Mouse (Mus musculus) splenic B cell, adult 2 months (primary cell): ENCODE data around the gene Cc2d1b.

Source experiments
- DNase-seq: peaks from one replicate; pipeline ENCODE4 v3.0.0-alpha.2; 2011; ENCODE audit warnings: low read depth, low spot score
- H3K27me3 ChIP-seq: 2 replicates; pipeline ENCODE4 v1.6.1; 2012; ENCODE audit warnings: mild to moderate bottlenecking, low read length, moderate library complexity, mixed read lengths; ENCODE audit not compliant: control insufficient read depth, poor library complexity, insufficient read depth, severe bottlenecking
- H3K36me3 ChIP-seq: 2 replicates; pipeline ENCODE4 v1.6.1; 2012; ENCODE audit warnings: mild to moderate bottlenecking, low read length, moderate library complexity, mixed read lengths; ENCODE audit not compliant: control insufficient read depth, poor library complexity, insufficient read depth, severe bottlenecking

The Cc2d1b gene

GRCm38 (mm10) chr4:108627066-108627465 lies 7.3 kb downstream of the Cc2d1b start:
- Histone ChIP-seq H3K36me3 (peaks cover 22% of the 10 kb centered on the region), H3K27me3 (no peaks in the 10 kb centered on the region)
- DNase-seq: no peak

DNA sequence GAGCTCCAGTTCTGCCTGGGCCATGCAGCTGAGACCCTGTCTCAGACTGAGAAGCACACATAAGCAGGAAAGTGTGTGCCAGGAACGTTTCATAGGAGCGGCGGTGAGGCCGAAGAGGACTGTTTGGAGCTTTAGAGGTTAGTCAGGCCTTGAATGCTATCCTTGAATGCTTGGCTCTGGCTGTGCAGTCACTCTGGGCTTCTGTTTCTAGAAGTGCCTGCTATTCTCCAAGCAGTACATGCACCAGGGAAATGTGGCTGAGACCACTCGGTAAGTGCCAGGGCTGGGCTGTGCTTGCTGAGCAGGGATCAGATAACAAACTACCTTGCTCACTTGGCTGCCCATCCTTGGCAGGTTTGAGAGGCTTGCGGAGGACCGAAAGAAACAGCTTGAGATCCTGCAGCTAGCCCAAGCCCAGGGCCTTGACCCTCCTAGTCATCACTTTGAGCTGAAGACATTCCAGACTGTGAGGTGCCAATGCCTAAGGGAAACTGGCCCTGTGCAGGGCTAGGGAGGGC lies 9.7 kb downstream of the Cc2d1b start:
- DNase-seq: no peak
- H3K27me3 ChIP-seq: no peaks in the 10 kb centered on the region
- H3K36me3 ChIP-seq: peaks cover 20% of the 10 kb centered on the region

- DNase-seq: no peak
- H3K36me3 ChIP-seq: peaks cover 18% of the 10 kb centered on the region
- H3K27me3 ChIP-seq: no peaks in the 10 kb centered on the region
These were observed 10.4 kb downstream of the Cc2d1b start for GRCm38 (mm10) chr4:108630096-108630495.

GRCm38 (mm10) chr4:108631616-108632015 lies 11.9 kb downstream of the Cc2d1b start:
- no peak for DNase-seq
- H3K36me3 ChIP-seq: peaks cover 11% of the 10 kb centered on the region
- H3K27me3 ChIP-seq: no peaks in the 10 kb centered on the region

DNA sequence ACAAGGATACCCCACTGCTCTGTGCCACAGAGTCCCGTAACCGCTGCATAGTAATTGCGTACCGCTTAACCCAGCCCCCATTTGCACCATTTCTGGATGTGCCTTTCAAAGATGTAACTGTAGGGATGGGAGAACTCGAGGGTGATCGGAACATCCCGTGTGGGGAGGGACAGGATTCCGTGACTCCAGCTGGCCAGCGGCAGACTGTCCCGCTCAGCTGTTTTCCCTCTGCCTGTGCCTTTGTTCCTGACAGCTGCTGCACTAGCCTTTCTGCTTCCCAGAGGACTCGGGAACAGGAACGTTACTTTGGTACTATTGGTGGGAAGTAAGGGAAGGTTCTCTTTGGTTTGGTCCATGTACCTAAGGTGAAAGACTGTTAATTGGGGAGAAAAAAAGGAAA lies 14.0 kb downstream of the Cc2d1b start:
- no peaks in the 10 kb centered on the region for H3K27me3 ChIP-seq
- H3K36me3 ChIP-seq: peaks cover 7% of the 10 kb centered on the region
- DNase-seq: no peak

DNA sequence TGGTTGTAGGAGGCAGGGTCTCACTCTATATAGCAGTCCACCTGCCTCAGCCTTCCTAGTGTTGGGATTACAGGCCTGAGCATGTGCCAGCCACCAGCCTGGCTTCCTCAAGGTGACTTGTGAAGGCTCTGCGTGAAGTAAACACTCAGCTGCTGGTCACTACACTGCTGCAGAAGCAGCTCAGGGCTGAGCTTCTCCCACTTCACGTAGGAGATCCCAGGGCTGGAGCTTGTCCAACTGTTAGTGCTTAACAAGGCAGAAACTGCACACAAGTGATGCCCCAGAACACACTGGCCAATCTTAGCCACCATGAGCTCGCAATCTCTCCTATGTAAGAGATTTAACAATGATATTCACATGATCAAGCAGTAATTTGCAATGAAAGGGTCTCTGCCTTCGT lies 15.0 kb downstream of the Cc2d1b start:
- Histone ChIP-seq H3K27me3 (no peaks in the 10 kb centered on the region), H3K36me3 (peaks cover 7% of the 10 kb centered on the region)
- no peak for DNase-seq

DNA sequence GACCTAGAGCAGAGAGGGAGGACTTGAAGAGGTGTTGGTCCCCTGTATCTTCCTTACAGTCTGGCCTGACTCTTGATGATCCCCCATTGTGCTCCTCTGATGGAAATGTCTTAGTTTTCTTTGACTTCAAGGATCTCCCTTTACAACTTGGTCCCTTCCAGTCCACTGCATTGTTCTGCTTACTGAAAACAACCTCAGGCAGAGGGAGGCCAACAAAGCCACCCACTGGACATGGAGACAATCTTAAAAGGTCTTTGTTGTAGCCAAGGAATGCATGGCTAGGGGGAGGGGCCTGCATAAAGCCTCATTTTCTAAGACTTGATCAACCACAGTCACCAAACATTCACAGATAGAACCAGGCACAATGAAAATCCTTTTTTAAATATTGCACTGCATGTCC lies 15.4 kb downstream of the Cc2d1b start:
- H3K36me3 ChIP-seq: peaks cover 7% of the 10 kb centered on the region
- H3K27me3 ChIP-seq: no peaks in the 10 kb centered on the region
- DNase-seq: no peak

GRCm38 (mm10) chr4:108637721-108638120 lies 18.0 kb downstream of the Cc2d1b start:
- no peak for DNase-seq
- no peaks in the 10 kb centered on the region for H3K27me3 ChIP-seq
- H3K36me3 ChIP-seq: no peaks in the 10 kb centered on the region; the same call in none of the 2 replicates

DNA sequence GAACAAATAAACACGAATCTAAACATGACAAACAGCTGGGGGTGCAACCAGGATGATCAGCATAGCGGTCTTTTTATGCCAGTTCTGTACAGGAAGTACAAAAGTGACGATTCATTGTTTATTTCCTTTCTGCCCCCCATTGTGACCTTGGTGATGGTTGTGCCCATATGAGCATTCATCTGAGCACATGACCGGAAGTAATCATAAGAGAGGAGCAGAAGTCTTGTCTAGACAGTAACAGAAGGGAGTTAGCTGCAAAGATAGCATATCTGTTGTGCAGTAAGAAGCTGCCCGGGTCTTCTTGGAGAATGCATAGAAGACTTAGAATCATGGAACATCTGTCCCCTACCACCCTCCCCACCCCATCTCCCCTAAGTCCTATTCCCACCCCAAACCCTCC lies 19.0 kb downstream of the Cc2d1b start:
- DNase-seq: peak; percentile 57
- Histone ChIP-seq H3K27me3 (no peaks in the 10 kb centered on the region), H3K36me3 (no peaks in the 10 kb centered on the region; the same call in 1 of the 2 replicates)

DNA sequence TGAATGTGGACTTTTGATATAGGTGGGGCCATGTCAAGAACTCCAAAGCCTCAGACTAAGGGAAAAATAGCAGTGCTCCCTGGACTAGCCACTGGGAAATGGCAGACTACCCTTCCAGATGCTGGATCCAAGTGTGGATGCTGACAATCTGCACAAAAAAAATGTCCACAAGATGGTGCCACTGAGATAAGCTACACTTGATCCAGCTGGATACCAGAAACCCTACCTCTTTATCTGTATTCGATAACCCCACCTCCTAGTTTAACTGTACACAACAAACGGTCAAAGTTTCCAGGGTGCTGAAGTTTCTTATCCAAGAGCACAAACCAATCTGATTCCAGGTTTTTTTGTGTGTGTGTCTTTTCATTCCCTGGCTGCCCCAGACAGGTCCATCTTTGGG lies 44.7 kb downstream of the Cc2d1b start:
- Histone ChIP-seq H3K27me3 (no peaks in the 10 kb centered on the region), H3K36me3 (no peaks in the 10 kb centered on the region)
- peak; percentile 39 for DNase-seq
